Comparison of ENCODE assay signal across 9 mouse cellular contexts in the genomic region with DNA sequence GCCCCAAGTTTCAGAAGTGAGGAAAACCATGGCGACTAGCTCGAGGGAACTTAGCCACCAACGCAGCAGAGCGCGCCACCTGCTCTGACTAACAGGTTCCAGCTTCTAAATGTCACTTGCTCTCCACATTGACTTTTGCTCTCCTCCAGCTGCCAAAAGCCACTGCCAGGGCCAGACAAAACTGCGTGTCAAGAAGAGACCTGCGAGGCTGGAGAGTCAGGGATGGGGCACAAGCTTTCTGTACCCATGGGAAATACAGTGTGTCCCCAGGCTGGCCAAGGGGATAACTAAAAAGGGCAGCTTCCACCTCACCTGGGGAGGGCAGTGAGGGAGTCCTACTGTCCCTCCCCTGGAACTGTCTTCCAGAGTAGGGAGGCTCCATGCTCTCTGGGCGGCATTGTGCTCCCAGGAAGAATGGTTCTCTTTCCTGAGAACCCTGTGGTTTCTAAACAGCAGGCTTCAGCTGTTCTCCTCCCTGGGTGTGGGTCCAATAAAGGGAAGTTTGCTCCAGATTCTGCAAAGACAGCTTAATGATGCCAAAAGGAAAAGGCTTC. TPM values are rescaled to one million over a fixed set of nuclear protein-coding genes. Genes with fewer than 3 reads are reported as not detected.
DNase-seq lines count a peak whose midpoint lies in the region; ATAC-seq and TF ChIP-seq lines count a peak whose summit lies in the region.
"Had no signal": no experiment of that assay in that cellular context is flagged by ENCODE, and none has a peak within 500 bp of the region (broad histone marks: within the 10 kb centered on the region; RNA-seq: fewer than 3 reads in every experiment).

No protein-coding gene starts in this region.

- H3K27ac ChIP-seq in layer of hippocampus, adult 2 months, result peak overlapping the region; percentile 97
- H3K27ac ChIP-seq in brown adipose tissue, adult 24 weeks (replicated peaks; ENCODE audit: low read depth, low read length), result peak overlapping the region; percentile 77
- H3K27ac ChIP-seq in cortical plate, adult 2 months (ENCODE audit: insufficient read depth, low read length), result peak overlapping the region; percentile 45
- peak overlapping the region; percentile 65 for H3K27ac ChIP-seq in liver, embryonic 16.5 days (ENCODE audit: low read length)

- no peak for DNase-seq in layer of hippocampus, adult 2 months (ENCODE audit: low spot score in 2 of 2)
- no peak for DNase-seq in layer of hippocampus, postnatal 14 days (ENCODE audit: low spot score in 2 of 2)
- no peak for DNase-seq in testis, postnatal 10 days (ENCODE audit: low spot score)

- 81% methylated on average over 8 of the region's 8 CpGs for WGBS in liver, embryonic 16.5 days (ENCODE audit: insufficient replicate concordance)

- H3K4me3 ChIP-seq in layer of hippocampus, adult 2 months, result peak overlapping the region; percentile 25; the same call in 1 of the 2 replicates
- H3K4me3 ChIP-seq in brown adipose tissue, adult 24 weeks (ENCODE audit: insufficient read depth, low read depth, low read length), result no peak overlapping the region
- H3K4me3 ChIP-seq in cortical plate, adult 2 months (ENCODE audit: insufficient read depth, low read length), result no peak overlapping the region
- H3K4me3 ChIP-seq in liver, embryonic 16.5 days (ENCODE audit: low read depth, low read length), result no peak overlapping the region
- H3K4me3 ChIP-seq: midbrain, embryonic 10.5 days had no signal

- TF ChIP-seq CTCF in layer of hippocampus, adult 2 months (conservative IDR thresholded peaks at IDR 0.05), result no peak
- no peak for TF ChIP-seq CTCF in cortical plate, adult 2 months (IDR thresholded peaks at IDR 0.05; ENCODE audit: extremely low read depth, insufficient read depth, low read length)

- H3K9ac ChIP-seq in liver, embryonic 16.5 days (ENCODE audit: low read depth, low read length), result peak overlapping the region; percentile 19; the same call in 1 of the 2 replicates

- 0 out of 2 replicates have a peak overlapping the region, but pooled peaks have one; percentile 3 for H3K4me2 ChIP-seq in liver, embryonic 16.5 days (ENCODE audit: low read depth, low read length)

- no peak for TF ChIP-seq POLR2A in cortical plate, adult 2 months (IDR thresholded peaks at IDR 0.05; ENCODE audit: extremely low read depth, insufficient read depth, low read length)

- no peak for ATAC-seq in liver, embryonic 16.5 days (ENCODE audit: low read depth)
- no peak for ATAC-seq in monocyte, adult 5-6 weeks (replicated peaks; ENCODE audit: insufficient number of reproducible peaks, low FRiP score, low TSS enrichment, poor library complexity, severe bottlenecking)
- ATAC-seq: Patski had no signal

- peaks cover 18% of the 10 kb centered on the region for H3K4me1 ChIP-seq in brown adipose tissue, adult 24 weeks (ENCODE audit: control insufficient read depth, insufficient read depth, insufficient read length, low read length)
- peaks cover 24% of the 10 kb centered on the region for H3K4me1 ChIP-seq in cortical plate, adult 2 months (ENCODE audit: control insufficient read depth, insufficient read depth, low read length)
- peaks cover 76% of the 10 kb centered on the region for H3K4me1 ChIP-seq in liver, embryonic 16.5 days (ENCODE audit: control insufficient read depth, low read depth, low read length)

- H3K9me3 ChIP-seq in liver, embryonic 16.5 days (replicated peaks; ENCODE audit: control insufficient read depth, low read length), result no peaks in the 10 kb centered on the region
- H3K9me3 ChIP-seq: midbrain, embryonic 10.5 days had no signal

- peaks cover 26% of the 10 kb centered on the region for H3K36me3 ChIP-seq in liver, embryonic 16.5 days (ENCODE audit: control insufficient read depth, insufficient read depth)

- no peaks in the 10 kb centered on the region for H3K27me3 ChIP-seq in liver, embryonic 16.5 days (ENCODE audit: control insufficient read depth, insufficient read depth, low read depth, low read length)
- H3K27me3 ChIP-seq: Patski had no signal

RNA-seq across cellular contexts. Expression of a gene that starts 7.0 kb away (rescaled TPM):
- total RNA-seq in layer of hippocampus, adult 2 months (2021), result 100 to 1,000 TPM; 242 to 256 TPM
- total RNA-seq in layer of hippocampus, postnatal 14 days (2021), result 100 to 1,000 TPM; 191 to 192 TPM
- 2.1 and 2.5 TPM in 2 replicates for polyA plus RNA-seq in brown adipose tissue, adult 24 weeks (2012; ENCODE audit: insufficient read depth, insufficient read length, missing spikeins)
- polyA plus RNA-seq in cortical plate, adult 2 months (2012; rRNA removed), result 124 and 135 TPM in 2 replicates
- 631 and 674 TPM in 2 replicates for polyA plus RNA-seq in liver, embryonic 16.5 days (2015; fragmentation: Nextera tagmentation; extraction: Ambion mirVana)
- 3.8 to 9.4 TPM (median 6.3 TPM) in 3 replicates for total RNA-seq in monocyte, adult 5-6 weeks (2017)

RNA-seq across cellular contexts. Expression of a gene that starts 33.3 kb away (rescaled TPM):
- 10 to 100 TPM; 49.0 to 50.2 TPM for total RNA-seq in layer of hippocampus, adult 2 months (2021)
- 10 to 100 TPM; 35.5 to 38.0 TPM for total RNA-seq in layer of hippocampus, postnatal 14 days (2021)
- 5.3 and 7.7 TPM in 2 replicates for polyA plus RNA-seq in brown adipose tissue, adult 24 weeks (2012; ENCODE audit: insufficient read depth, insufficient read length, missing spikeins)
- 24.0 TPM in 2 replicates for polyA plus RNA-seq in cortical plate, adult 2 months (2012; rRNA removed)
- 4.4 and 5.0 TPM in 2 replicates for polyA plus RNA-seq in liver, embryonic 16.5 days (2015; fragmentation: Nextera tagmentation; extraction: Ambion mirVana)
- total RNA-seq in monocyte, adult 5-6 weeks (2017), result 40.6 to 56.0 TPM (median 54.3 TPM) in 3 replicates

Comparison
In these comparisons a context has a peak if more than half of its experiments do, and no peak if none do; other contexts are left out.
1. H3K27ac ChIP-seq: peak in every context shown above with its lines; median percentile 97 in layer of hippocampus, adult 2 months; 77 in brown adipose tissue, adult 24 weeks; 65 in liver, embryonic 16.5 days; 45 in cortical plate, adult 2 months.
2. RNA of a gene that starts 7.0 kb away (total RNA-seq): 242 to 256 TPM in layer of hippocampus, adult 2 months and 191 to 192 TPM in layer of hippocampus, postnatal 14 days; 3.8 to 9.4 TPM in monocyte, adult 5-6 weeks; every median in the first group is over 10 times any median in the second.